Mouse (Mus musculus): ENCODE measurements at regions not wholly inside any gene's neighbourhood (a gene's known extent, or its start where the extent isn't known, plus 50 kb on each side); places are given as distances from the start of the nearest gene placed in this dataset.
"Not testable (repeated sequence)": the region's sequence is repeated elsewhere in the genome, so short reads cannot be mapped to it uniquely, and the experiment has no call there.

DNA sequence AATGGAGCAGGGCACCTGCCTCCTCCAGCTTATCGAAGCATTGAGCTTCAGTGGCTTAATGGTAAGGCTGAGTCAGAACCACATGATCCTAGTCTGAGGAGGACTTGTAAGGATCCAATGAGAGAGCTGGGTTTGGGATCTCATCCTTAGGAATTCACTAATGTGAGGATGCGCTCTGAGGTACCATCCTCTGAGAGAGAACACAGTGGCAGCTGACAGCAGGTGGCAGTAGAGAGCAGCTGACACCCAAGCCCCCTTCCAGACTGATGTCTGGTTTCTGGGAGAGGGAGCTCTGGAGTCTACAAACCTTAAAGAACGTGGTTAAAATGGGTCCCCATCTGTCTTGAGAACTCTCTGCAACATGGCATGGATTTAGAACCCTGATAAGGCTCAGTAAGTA, 137.8 kb downstream of the B3glct start:
- peak in 1 of 2 experiments; percentile 66 for DNase-seq (ENCODE audit: low spot score in 2 of 2)

DNA sequence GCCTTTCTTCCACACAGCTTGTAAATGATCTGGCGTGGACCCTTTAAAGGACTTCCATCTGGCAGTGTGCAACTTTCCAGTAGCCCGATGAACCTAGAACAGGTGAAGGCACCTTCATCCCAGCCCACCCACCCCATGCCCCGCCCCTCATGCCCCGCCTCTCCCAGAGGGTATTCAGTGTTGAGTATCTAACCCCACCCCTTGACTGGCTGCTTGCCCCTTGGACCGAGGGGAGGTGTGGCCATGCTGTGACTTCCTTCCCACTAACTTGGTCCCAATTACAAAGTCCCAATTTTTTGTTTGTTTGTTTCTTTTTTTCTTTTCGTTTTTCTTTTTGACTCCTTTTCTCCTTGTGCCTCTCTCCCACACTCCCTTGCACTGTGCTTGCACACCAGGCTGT, 140.8 kb downstream of the B3glct start:
- DNase-seq (ENCODE audit: low spot score in 2 of 2): no peak

DNA sequence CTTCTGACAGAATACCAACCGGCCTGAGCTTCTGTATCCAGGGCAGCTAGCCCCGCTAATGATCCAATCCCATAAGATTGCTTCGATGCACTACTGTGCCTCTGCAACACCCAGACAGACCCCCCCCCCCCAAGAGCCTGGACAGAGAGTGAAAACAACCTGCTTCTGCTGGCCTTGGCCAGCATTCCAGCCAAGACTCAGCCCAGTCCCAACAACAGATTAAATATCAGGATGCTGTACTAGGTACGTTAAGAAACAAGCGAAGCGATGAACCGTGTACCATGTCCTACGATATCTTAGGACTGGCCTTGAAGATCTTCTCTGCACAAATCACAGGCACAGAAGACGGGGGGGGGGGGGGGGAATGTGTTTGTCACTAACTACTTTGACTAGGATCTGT, 145.8 kb downstream of the B3glct start:
- no peak for DNase-seq (ENCODE audit: low spot score in 2 of 2)

DNA sequence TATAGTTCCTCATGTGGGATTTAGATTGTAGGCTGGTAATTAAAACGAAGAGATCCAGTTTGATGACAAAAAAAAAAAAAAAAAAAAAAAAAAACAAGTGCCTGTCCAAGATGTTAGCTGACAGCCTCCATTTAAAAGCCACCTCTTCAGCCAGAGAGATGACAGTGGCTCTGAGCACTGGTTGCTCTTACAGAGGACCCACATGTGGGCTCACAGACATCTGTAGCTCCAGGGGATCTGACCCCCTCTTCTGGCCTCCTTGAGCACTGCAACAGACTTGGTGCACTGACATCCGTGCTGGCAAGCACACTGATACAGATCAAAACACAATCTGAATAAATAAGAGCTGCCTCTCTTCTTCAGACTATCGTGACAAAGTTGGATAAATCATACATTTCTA, 149.6 kb downstream of the B3glct start:
- no peak for DNase-seq (ENCODE audit: low spot score in 2 of 2)

DNA sequence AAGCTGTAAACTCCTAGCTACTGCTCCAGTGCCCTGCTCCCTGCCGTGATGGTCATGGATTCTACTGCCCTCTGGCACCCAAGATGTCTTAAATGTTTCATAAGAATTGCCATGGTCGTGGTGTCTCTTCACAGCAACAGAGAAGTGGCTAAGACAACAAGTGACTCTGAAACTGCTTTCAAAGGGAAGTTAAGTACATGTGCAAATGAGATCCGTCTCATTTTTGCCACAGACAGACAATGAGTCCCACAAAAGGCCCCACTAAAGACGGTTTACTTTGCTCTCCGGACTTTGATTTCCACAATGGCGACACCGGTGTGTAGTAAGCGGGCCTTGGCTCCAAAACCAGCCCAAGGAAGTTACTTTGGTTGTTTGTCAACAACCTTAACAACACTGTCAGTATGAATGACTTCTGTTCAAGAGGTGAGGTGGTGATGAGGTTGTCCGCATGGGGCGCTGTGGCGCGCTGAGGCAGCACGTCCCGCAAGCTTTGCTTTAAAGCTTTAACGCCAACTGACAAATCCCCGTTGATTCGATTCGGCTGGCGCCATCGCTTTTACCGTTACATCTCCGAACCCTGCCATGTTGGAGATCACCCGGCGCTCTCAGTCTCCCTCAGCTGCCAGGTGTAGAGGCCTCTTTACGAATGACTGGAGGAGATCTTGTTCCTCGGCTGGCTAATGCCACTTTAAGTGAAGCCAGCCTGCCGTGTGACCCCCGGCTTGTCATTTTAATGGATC, 153.3 kb downstream of the B3glct start:
- DNase-seq (ENCODE audit: low spot score in 2 of 2): peak; percentile 24 to 75

DNA sequence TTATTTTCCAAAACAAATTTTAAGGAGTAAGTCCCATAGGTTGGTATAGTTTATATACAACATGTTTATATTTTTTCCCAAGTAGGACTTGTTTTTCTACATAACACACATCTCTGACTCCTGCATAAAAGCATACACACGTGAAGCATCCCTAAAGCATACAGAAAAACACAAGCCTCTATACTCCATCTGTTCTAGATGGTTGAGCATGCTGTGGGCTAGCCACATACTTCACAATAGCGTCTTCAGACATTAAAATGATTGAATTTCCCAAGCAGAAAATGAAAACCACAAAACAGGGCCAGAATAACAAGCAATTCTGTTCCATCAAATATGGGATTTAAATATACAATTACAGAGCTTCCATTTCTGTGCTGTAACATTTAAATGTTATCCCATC, 159.3 kb downstream of the B3glct start:
- DNase-seq (ENCODE audit: low spot score in 2 of 2): no peak

DNA sequence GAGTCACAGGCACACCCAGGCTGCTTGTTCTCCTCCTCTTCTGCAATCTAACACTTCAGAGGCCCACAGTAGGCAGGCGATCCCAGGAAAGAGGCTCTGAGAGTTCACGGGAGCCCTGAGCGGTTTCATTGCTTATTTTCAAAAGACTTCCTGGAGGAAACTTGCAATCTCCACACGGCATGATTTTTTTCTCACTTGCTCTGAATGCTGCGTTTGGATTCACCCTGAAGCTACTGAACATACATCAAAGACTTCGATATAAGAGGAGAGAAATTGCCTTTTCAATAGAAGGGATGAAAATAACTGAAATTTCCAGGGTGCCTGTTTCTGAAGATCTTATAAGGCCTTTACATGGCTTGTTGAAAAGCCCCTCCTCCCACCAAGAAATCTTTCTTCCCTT, 164.5 kb downstream of the B3glct start:
- no peak for DNase-seq (ENCODE audit: low spot score in 2 of 2)

DNA sequence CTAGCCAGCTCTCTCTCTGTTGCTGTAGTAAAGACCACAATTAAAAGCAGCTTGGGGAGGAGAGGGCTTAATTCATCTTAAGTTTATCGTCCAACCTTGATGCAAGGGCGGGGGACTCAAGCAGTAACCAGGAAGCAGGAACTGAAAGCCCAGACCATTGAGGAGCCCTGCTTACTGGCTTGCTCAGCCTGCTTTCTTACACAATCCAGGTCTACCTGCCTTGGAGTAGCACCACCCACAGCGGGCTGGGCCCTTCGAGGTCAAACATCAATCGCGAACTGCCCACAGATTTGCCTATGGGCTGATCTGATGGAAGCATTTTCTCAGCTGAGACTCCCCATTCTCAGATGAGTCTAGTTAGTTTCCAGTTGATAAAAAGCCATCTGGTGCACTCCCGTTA, 165.3 kb downstream of the B3glct start:
- DNase-seq (ENCODE audit: low spot score in 2 of 2): no peak

DNA sequence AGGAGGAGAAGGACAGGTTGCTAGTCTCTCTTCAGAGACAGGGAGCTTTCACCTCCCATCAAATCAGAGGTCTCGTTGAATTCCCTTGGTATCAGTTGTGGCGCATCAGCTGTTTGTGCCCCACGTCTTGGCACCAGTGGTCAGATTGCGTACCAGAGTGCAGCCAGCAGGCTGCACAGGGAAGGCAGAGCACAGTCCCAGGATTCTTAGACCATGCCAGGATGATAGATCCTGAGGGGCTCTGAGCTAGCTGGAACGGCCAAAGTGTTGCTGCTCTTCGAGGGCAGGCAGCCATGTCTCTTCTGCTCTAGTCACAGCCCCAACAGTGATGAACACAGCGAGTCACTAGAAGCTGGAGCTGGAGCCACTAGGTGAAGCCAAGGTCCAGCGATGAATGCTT, 167.2 kb downstream of the B3glct start:
- DNase-seq (ENCODE audit: low spot score in 2 of 2): no peak

DNA sequence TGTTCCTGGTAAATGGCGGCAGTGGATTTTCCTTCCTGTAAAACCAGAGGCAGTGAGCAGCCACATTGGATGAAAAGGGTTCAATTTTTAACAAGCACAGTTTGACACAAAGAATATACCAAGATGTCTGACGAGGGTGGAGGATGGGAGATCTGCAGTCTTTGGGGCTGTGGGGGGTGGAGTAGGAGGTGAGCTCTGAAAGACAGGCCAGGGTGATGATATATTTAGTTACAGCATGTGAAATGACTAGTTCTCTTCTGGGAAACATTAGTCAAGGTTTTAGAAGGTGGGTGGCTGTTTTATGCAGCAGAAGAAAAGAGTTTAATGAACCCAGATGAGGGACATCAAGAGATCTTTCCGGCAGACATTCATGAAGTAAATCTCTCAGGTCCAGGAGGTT, 170.0 kb upstream of the Rxfp2 start:
- no peak for DNase-seq (ENCODE audit: low spot score in 2 of 2)

DNA sequence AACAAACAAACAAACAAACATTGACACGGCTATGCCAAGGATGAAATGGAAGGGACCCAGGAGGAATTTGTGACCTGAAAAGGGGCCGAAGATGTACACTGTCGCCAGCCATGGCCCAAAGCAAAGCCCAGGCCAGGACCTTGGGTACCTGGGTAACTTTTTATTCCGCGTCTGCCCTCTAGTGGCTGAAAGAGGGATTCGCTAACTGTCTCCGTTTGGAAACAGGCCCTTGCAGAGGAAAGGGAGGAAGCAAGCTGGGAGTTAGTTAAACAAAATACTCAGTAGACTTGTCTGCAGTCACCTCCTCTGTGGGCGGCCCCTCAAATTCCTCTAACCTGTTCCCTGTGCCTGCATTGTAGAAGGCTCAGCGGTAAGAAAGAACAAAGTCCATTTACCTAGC, 167.5 kb upstream of the Rxfp2 start:
- DNase-seq (ENCODE audit: low spot score in 2 of 2): peak; percentile 39 to 68

DNA sequence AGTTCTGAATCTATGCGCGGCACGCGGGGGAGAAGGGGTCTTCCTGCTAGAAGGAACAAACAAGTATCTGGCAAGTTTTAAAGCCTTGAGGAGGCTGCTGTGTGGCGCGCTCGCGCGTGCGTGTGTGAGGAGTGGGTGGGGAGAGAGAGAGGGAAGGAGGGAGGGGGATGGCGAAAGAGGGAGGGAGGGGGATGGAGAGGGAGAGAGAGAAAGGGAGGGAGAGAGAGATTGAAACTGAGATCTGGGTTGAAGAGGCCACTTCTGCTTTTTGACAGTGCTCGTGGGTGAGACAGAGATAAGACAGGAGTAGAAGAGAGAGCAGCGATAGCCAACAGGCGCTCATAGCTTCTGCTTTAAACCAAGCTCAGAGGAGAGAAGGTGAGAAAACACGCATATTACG, 166.0 kb upstream of the Rxfp2 start:
- no peak for DNase-seq (ENCODE audit: low spot score in 2 of 2)

DNA sequence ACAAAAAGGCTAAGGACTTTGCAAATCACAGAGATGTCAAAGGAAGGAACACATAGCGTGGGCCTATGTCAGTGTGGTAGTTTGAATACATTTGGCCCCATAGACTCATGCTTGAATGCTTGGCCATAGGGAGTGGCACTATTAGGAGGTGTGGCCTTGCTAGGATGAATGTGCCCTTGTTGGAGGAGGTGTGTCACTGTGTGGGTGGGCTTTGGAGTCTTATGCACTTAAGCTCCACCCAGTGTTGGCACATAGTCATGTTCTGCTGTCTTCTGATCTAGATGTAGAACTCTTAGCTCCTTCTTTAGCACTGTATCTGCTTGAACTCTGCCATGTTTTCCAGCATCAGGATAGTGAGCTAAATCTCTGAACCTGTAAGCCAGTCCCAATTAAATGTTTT, 162.4 kb upstream of the Rxfp2 start:
- no peak for DNase-seq (ENCODE audit: low spot score in 2 of 2)

DNA sequence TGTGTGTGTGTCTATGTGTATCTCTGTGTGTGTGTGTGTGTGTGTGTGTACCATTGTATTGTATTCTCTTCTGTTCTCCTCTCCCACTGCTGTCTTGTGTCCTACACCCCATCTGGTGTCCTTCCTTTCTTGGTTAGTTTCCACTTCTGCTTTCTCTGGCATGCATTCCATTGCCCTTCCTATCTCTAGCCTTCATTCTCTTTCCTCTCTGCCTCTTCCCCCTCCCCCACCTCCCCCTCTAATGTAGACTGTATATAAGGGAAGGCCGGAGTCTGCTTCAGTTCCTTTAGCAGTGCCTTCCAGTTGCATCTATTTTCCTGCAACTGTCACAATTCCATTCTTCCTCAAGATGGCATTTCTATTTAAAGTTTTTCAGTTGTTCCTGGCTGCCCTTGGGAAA, 161.5 kb upstream of the Rxfp2 start:
- no peak for DNase-seq (ENCODE audit: low spot score in 2 of 2)

DNA sequence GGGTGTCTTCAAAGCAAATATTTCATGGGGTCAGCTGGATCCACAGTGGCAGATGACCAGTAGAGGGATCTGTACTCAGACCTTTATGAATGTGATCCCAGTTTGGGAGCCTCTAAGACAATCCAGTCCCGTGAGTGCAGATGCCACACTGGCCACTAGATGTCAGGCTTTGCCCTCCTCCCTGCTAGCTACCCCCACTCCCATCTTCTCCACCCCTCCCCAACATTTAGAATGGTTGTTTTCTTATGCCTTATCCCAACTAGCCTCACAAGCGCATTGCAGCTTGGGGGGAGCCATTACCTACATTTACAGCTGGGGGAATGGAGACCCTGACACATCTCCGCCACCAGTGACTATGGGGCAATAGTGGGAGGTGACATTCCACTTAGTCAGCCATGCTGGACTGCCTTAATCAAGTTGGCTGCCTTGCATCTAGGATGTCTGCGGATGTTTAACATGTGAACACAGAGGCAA, 156.9 kb upstream of the Rxfp2 start:
- DNase-seq (ENCODE audit: low spot score in 2 of 2): peak; percentile 32 to 71

DNA sequence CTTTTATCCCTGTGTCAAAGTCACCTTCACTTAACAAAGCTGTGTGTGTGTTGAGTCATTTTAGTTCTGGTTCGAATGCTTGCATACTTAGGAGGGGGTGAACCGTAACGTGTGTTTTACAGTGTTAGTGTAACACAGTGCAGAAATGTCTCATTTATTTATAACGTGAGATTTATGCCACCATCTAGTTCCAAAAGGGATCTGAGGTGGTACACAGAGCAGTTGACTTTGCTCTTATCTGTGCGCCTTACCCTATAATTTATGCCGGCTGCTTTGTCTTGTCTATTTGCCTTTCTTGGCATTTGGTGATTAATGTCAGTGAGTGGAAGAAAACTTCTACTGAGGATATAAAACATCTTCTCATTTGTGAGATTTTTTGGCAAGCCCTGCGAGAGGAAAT, 150.5 kb upstream of the Rxfp2 start:
- no peak for DNase-seq (ENCODE audit: low spot score in 2 of 2)

DNA sequence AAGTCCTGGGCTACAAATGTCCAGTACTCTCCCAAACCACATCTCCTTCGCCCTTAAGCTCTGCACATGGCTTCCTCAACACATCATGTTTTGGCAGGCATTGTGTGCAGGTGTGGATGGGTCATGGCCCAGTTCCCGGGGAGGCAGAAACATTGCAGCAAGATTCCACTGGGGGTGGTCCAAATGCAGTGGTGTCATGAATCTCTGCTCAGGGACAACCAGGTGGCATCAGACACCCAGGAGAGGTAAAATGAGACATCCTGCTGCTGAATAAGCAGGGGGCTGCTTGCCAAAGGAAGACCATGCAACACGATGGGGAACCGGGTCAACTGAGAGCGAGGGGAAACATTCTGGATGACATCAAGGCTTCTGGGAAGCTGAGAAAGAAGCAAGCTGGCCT, 149.0 kb upstream of the Rxfp2 start:
- no peak for DNase-seq (ENCODE audit: low spot score in 2 of 2)

DNA sequence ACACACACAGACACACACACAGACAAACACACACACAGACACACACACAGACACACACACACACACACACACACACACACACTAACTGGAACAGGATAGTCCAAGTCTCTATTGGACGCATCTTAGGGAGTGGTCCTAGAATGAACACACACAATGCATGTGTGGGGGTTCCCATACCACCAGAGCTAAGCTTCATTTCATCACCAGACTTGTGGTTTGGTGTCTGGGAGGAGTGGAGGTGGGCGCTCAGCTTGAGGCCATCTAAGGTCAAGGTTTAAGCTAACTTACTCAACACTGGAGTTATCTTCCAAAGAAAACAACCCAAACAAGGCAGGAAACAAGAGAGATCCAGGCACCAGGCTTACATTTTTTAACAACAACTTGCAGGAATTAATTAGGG, 147.9 kb upstream of the Rxfp2 start:
- DNase-seq (ENCODE audit: low spot score in 2 of 2): no peak

DNA sequence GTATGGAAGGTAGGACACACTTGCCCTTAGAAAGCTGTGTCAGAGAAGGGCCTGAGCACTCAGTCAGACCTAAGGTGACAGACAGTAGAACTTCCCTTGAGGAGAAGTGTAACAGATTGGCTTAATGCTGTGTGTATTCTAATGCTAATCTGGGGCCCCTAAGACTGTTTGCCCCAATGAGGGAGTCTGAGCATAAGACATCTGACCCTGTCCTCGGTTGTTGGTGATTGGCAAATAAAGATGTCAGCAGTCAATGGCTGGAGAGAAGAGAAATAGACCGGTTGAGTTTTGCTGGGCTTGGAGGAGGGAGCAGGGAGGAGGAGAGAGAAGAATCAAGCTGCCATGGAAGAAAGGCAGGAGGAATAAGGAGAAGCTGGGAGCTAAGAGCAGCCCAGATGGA, 147.0 kb upstream of the Rxfp2 start:
- DNase-seq (ENCODE audit: low spot score in 2 of 2): no peak

DNA sequence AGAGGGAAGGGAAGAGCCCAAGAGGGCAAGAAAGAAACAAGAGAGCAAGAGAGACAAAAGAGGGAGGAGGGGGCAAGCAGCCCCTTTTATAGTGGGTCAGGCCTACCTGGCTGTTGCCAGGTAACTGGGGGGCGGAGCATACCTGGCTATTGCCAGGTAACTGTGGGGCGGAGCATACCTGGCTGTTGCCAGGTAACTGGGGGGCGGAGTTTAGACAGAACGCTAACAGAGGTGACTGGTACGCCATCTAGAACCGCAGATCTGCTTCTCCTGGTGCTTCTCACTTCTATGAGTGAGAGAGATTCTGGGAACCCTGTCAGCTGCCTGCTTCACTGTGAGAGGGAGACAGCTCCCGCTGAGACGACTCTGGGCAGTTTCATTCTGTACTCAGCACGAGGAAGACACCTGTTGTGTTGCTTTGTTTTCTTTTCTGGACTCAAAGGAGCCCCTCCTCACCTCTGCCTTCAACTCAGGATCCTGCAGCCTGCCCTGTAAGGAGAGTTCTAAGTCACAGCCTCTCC, 144.9 kb upstream of the Rxfp2 start:
- no peak for DNase-seq (ENCODE audit: low spot score in 2 of 2)

DNA sequence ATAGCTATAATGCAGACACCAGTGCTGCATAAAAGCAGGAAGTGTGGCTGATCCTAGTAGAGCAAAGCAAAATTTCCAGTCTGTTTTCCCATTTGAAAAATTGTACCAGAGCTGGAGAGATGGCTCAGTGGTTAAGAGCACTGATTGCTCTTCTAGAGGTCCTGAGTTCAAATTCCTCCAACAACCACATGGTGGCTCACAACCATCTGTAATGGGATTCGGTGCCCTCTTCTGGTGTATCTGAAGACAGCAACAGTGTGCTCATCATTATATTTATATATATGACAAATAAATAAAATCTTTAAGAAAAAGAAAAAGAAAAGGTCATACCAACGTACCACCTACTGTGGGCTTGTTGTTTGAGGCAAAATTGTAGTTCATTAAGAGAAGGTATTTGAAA, 144.1 kb upstream of the Rxfp2 start:
- no peak for DNase-seq (ENCODE audit: low spot score in 2 of 2)

DNA sequence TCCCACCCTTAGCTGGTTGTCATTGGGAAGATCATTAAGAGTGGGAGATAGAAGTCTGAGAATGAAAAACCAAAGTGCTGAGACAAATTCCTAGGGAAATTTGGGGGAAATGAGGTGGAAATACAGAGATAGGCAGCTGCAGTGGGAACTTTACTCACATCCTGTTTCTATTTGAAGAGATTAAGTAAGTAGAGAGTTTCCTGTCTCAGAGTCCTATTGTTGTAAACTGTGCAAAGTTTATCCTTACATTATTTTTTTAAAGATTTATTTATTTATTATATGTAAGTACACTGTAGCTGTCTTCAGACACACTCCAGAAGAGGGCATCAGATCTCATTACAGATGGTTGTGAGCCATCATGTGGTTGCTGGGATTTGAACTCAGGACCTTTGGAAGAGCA, 126.0 kb upstream of the Rxfp2 start:
- DNase-seq (ENCODE audit: low spot score in 2 of 2): not testable (repeated sequence)

DNA sequence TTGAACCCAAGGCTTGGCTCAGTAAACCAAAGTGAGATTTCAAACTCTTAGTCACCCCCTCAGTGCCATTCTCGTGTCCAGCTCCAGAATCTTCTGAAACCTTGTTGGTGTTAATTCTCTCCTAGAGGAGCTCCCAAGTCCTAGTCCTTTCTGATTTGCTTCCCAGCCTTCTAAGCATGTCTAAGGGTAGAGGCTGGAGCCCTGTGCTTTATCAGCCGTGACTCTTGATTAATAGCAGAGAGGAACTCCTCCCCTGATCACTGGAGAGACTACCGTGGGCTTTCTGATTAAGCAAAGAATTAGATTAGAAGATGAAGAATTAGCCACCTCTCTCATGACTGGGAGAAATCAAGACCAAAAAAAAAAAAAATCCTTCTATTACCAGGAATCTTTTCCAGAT, 111.5 kb upstream of the Rxfp2 start:
- no peak for DNase-seq (ENCODE audit: low spot score in 2 of 2)
